Mouse (Mus musculus) kidney, adult 18-20 months (tissue): ENCODE data around the gene Sept10.
"Not testable (repeated sequence)": the region's sequence is repeated elsewhere in the genome, so short reads cannot be mapped to it uniquely, and the experiment has no call there.

Source experiments
- DNase-seq: peaks from one replicate; pipeline ENCODE4 v3.0.0; 2021

Sept10 gene

GRCm38 (mm10) chr10:59119811-59120210, 101.8 kb downstream of the Sept10 start:
- DNase-seq, result no peak

GRCm38 (mm10) chr10:59119001-59119400, 102.6 kb downstream of the Sept10 start:
- no peak for DNase-seq

- DNase-seq, result no peak
Measured at GRCm38 (mm10) chr10:59117555-59117954, 104.1 kb downstream of the Sept10 start.

GRCm38 (mm10) chr10:59116331-59116730, 105.3 kb downstream of the Sept10 start:
- no peak for DNase-seq

GRCm38 (mm10) chr10:59115691-59116090, 106.0 kb downstream of the Sept10 start:
- DNase-seq, result no peak

- no peak for DNase-seq
Measured at GRCm38 (mm10) chr10:59114535-59115291, 106.9 kb downstream of the Sept10 start.

GRCm38 (mm10) chr10:59113386-59113785, 108.3 kb downstream of the Sept10 start:
- DNase-seq, result no peak

- DNase-seq, result no peak
Measured at GRCm38 (mm10) chr10:59112755-59113154, 108.9 kb downstream of the Sept10 start.

- DNase-seq, result no peak
Measured at GRCm38 (mm10) chr10:59110386-59110785, 111.3 kb downstream of the Sept10 start.

GRCm38 (mm10) chr10:59109015-59109414, 112.6 kb downstream of the Sept10 start:
- DNase-seq, result peak; percentile 66

- no peak for DNase-seq
Measured at GRCm38 (mm10) chr10:59106644-59107043, 115.0 kb downstream of the Sept10 start.

- DNase-seq, result no peak
Measured at GRCm38 (mm10) chr10:59105885-59106284, 115.8 kb downstream of the Sept10 start.

- DNase-seq, result no peak
Measured at GRCm38 (mm10) chr10:59104683-59105082, 117.0 kb downstream of the Sept10 start.

GRCm38 (mm10) chr10:59103076-59103475, 118.6 kb downstream of the Sept10 start:
- not testable (repeated sequence) for DNase-seq

- DNase-seq, result no peak
Measured at GRCm38 (mm10) chr10:59091988-59092387, 129.7 kb downstream of the Sept10 start.
